Mouse (Mus musculus): ENCODE measurements around the gene Anxa2.

DNA sequence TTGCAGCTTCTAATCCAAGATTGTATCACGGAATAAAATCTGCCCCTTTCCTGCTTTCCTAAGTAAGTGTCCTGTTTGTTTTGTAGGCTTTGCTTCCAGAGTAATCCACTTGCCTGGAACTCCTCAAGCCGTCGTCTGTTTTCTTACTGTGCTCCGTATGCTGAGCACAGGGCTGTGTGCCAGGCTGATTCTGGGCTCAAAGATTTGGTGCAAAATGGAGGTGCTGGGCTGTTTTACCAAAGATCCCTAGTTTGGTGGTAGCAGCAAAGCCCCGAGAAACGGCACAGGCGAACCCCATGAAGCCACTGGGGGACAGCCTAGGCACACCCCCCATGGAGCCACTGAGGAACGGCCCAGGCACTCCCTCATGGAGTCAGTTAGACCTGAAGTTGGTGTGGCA is 60.8 kb downstream of the Anxa2 start:
- TF ChIP-seq POLR2A (IDR thresholded peaks at IDR 0.05; ENCODE audit: low read depth, low read length) (no peak), CTCF (IDR thresholded peaks at IDR 0.05; ENCODE audit: extremely low read depth, insufficient read length, insufficient replicate concordance, low read depth, low read length) (no peak)

Data from small intestine, adult 2 months (tissue).